ENCODE assay signal across 10 mouse cellular contexts in the genomic region with DNA sequence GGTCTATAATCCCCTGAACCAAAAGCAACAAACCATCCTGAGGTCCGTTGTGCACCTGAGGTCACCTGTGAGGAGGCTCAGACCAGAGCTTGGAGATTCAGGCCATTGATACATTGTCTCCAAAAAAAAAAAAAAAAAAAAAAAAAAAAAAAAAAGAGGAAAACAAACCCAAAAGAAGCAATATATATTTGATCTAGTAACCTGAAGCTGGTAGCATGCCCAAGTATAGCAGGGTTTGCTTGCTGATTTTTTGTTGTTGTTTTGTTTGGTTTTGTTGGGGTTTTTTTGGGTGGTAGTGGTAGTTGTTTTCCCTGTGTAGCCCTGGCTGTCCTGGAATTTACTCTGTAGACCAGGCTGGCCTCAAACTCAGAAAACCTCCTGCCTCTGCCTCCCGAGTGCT. TPM values are rescaled to one million over a fixed set of nuclear protein-coding genes. Genes with fewer than 3 reads are reported as not detected.
DNase-seq lines count a peak whose midpoint lies in the region; ATAC-seq lines count a peak whose summit lies in the region.
"Had no signal": no experiment of that assay in that cellular context is flagged by ENCODE, and none has a peak within 500 bp of the region (broad histone marks: within the 10 kb centered on the region; RNA-seq: fewer than 3 reads in every experiment).

No protein-coding gene starts in this region.

- H3K4me3 ChIP-seq in liver, embryonic 11.5 days (ENCODE audit: low read depth, low read length), result peak overlapping the region; percentile 77
- peak overlapping the region; percentile 65; the same call in 1 of the 2 replicates for H3K4me3 ChIP-seq in embryonic facial prominence, embryonic 11.5 days (ENCODE audit: low read depth, low read length)
- no peak overlapping the region for H3K4me3 ChIP-seq in hindbrain, embryonic 14.5 days (replicated peaks; ENCODE audit: low read length)
- peak overlapping the region; percentile 69 for H3K4me3 ChIP-seq in midbrain, embryonic 13.5 days (replicated peaks)

- H3K4me2 ChIP-seq in liver, embryonic 11.5 days, result peak overlapping the region; percentile 75
- peak overlapping the region; percentile 8; the same call in 1 of the 2 replicates for H3K4me2 ChIP-seq in embryonic facial prominence, embryonic 11.5 days (ENCODE audit: low read depth, low read length)
- peak overlapping the region; percentile 75 for H3K4me2 ChIP-seq in hindbrain, embryonic 14.5 days (replicated peaks)
- peak overlapping the region; percentile 77 for H3K4me2 ChIP-seq in midbrain, embryonic 13.5 days (replicated peaks)

- H3K27ac ChIP-seq in liver, embryonic 11.5 days (ENCODE audit: low read depth, low read length), result no peak overlapping the region
- H3K27ac ChIP-seq in embryonic facial prominence, embryonic 11.5 days (replicated peaks; ENCODE audit: low read depth, low read length), result no peak overlapping the region
- H3K27ac ChIP-seq in hindbrain, embryonic 14.5 days, result no peak overlapping the region
- no peak overlapping the region for H3K27ac ChIP-seq in midbrain, embryonic 13.5 days

- 79% methylated on average over 2 of the region's 2 CpGs for WGBS in liver, embryonic 11.5 days
- 68% methylated on average over 2 of the region's 2 CpGs for WGBS in embryonic facial prominence, embryonic 11.5 days
- WGBS in hindbrain, embryonic 14.5 days, result 72% methylated on average over 2 of the region's 2 CpGs
- 82% methylated on average over 2 of the region's 2 CpGs for WGBS in midbrain, embryonic 13.5 days

- H3K9me3 ChIP-seq in liver, embryonic 11.5 days (ENCODE audit: control insufficient read depth, low read length), result no peaks in the 10 kb centered on the region
- H3K9me3 ChIP-seq in embryonic facial prominence, embryonic 11.5 days (replicated peaks; ENCODE audit: control insufficient read depth, low read length), result no peaks in the 10 kb centered on the region
- H3K9me3 ChIP-seq in hindbrain, embryonic 14.5 days (ENCODE audit: control insufficient read depth, low read length), result no peaks in the 10 kb centered on the region
- no peaks in the 10 kb centered on the region for H3K9me3 ChIP-seq in midbrain, embryonic 13.5 days

- DNase-seq in liver, embryonic 11.5 days (ENCODE audit: low spot score), result no peak
- no peak for DNase-seq in liver
- DNase-seq in embryonic facial prominence, embryonic 11.5 days (ENCODE audit: low spot score), result no peak
- DNase-seq in hindbrain, embryonic 14.5 days (ENCODE audit: low spot score), result no peak
- no peak for DNase-seq in ovary, postnatal 10 days (ENCODE audit: low spot score)
- DNase-seq in adrenal gland, postnatal 36 days, result no peak
- DNase-seq in cerebellum, adult 9-11 months, result no peak
- DNase-seq: cerebellum, adult 11-12 months; thymus, adult 18-20 months had no signal

- H3K9ac ChIP-seq in liver, embryonic 11.5 days (ENCODE audit: low read depth, low read length), result peak overlapping the region; percentile 56
- no peak overlapping the region for H3K9ac ChIP-seq in embryonic facial prominence, embryonic 11.5 days (replicated peaks; ENCODE audit: low read length)
- H3K9ac ChIP-seq in hindbrain, embryonic 14.5 days, result no peak overlapping the region
- no peak overlapping the region; the same call in 1 of the 2 replicates for H3K9ac ChIP-seq in midbrain, embryonic 13.5 days (replicated peaks)

- peaks cover 15% of the 10 kb centered on the region for H3K4me1 ChIP-seq in liver, embryonic 11.5 days (replicated peaks; ENCODE audit: control insufficient read depth, insufficient read depth, low read length)
- no peaks in the 10 kb centered on the region for H3K4me1 ChIP-seq in embryonic facial prominence, embryonic 11.5 days (ENCODE audit: control insufficient read depth, insufficient read depth, low read length)
- H3K4me1 ChIP-seq in hindbrain, embryonic 14.5 days (replicated peaks; ENCODE audit: control insufficient read depth, insufficient read depth, low read length), result 0 out of 2 replicates have a peak, but pooled peaks cover 3% of the 10 kb centered on the region
- peaks cover 13% of the 10 kb centered on the region for H3K4me1 ChIP-seq in midbrain, embryonic 13.5 days (replicated peaks)

- no peak for ATAC-seq in liver, embryonic 11.5 days (replicated peaks; ENCODE audit: low FRiP score)
- ATAC-seq in embryonic facial prominence, embryonic 11.5 days (replicated peaks; ENCODE audit: insufficient number of reproducible peaks, low FRiP score, low TSS enrichment, low read depth), result no peak
- ATAC-seq in hindbrain, embryonic 14.5 days (ENCODE audit: low FRiP score), result no peak
- no peak for ATAC-seq in midbrain, embryonic 13.5 days

- no peaks in the 10 kb centered on the region for H3K27me3 ChIP-seq in liver, embryonic 11.5 days (replicated peaks; ENCODE audit: control insufficient read depth, insufficient read depth, low read length)
- no peaks in the 10 kb centered on the region for H3K27me3 ChIP-seq in embryonic facial prominence, embryonic 11.5 days (ENCODE audit: control insufficient read depth, insufficient read depth, low read length)
- H3K27me3 ChIP-seq in hindbrain, embryonic 14.5 days (ENCODE audit: control insufficient read depth, insufficient read depth, low read length), result no peaks in the 10 kb centered on the region
- H3K27me3 ChIP-seq in midbrain, embryonic 13.5 days, result no peaks in the 10 kb centered on the region

- 0 out of 2 replicates have a peak, but pooled peaks cover 5% of the 10 kb centered on the region for H3K36me3 ChIP-seq in liver, embryonic 11.5 days (ENCODE audit: control insufficient read depth, insufficient read depth, low read length)
- no peaks in the 10 kb centered on the region for H3K36me3 ChIP-seq in embryonic facial prominence, embryonic 11.5 days (replicated peaks; ENCODE audit: control insufficient read depth, insufficient read depth, low read depth, low read length)
- no peaks in the 10 kb centered on the region for H3K36me3 ChIP-seq in hindbrain, embryonic 14.5 days (replicated peaks; ENCODE audit: control insufficient read depth, insufficient read depth)
- H3K36me3 ChIP-seq in midbrain, embryonic 13.5 days, result peaks cover 11% of the 10 kb centered on the region; the same call in 1 of the 2 replicates

RNA-seq across cellular contexts. Expression of gene Kifc5b, which starts 1.5 kb away (rescaled TPM):
- polyA plus RNA-seq in liver, embryonic 11.5 days (2014; fragmentation: Nextera tagmentation; extraction: Ambion mirVana), result 8.6 and 8.7 TPM in 2 replicates
- 3.9 and 5.6 TPM in 2 replicates for polyA plus RNA-seq in embryonic facial prominence, embryonic 11.5 days (2014; fragmentation: Nextera tagmentation; extraction: Ambion mirVana)
- 0.90 and 2.1 TPM in 2 replicates for polyA plus RNA-seq in hindbrain, embryonic 14.5 days (2014; fragmentation: Nextera tagmentation; extraction: Ambion mirVana)
- polyA plus RNA-seq in midbrain, embryonic 13.5 days (2015; fragmentation: Nextera tagmentation; extraction: Ambion mirVana), result 4.2 and 4.4 TPM in 2 replicates
- total RNA-seq in adrenal gland, postnatal 36 days (2021), result 1 to 10 TPM; 1.7 to 1.9 TPM

RNA-seq across cellular contexts. Expression of gene Phf1, which starts 14.5 kb away (rescaled TPM):
- polyA plus RNA-seq in liver, embryonic 11.5 days (2014; fragmentation: Nextera tagmentation; extraction: Ambion mirVana), result 3.2 and 3.4 TPM in 2 replicates
- polyA plus RNA-seq in embryonic facial prominence, embryonic 11.5 days (2014; fragmentation: Nextera tagmentation; extraction: Ambion mirVana), result 3.7 TPM in 2 replicates
- polyA plus RNA-seq in hindbrain, embryonic 14.5 days (2014; fragmentation: Nextera tagmentation; extraction: Ambion mirVana), result 20.6 and 23.3 TPM in 2 replicates
- polyA plus RNA-seq in midbrain, embryonic 13.5 days (2015; fragmentation: Nextera tagmentation; extraction: Ambion mirVana), result 13.6 and 17.7 TPM in 2 replicates
- total RNA-seq in adrenal gland, postnatal 36 days (2021), result 10 to 100 TPM; 34.2 to 37.9 TPM

RNA-seq across cellular contexts. Expression of gene Cuta, which starts 21.0 kb away (rescaled TPM):
- 159 and 171 TPM in 2 replicates for polyA plus RNA-seq in liver, embryonic 11.5 days (2014; fragmentation: Nextera tagmentation; extraction: Ambion mirVana)
- 153 and 163 TPM in 2 replicates for polyA plus RNA-seq in embryonic facial prominence, embryonic 11.5 days (2014; fragmentation: Nextera tagmentation; extraction: Ambion mirVana)
- polyA plus RNA-seq in hindbrain, embryonic 14.5 days (2014; fragmentation: Nextera tagmentation; extraction: Ambion mirVana), result 112 and 113 TPM in 2 replicates
- 145 and 148 TPM in 2 replicates for polyA plus RNA-seq in midbrain, embryonic 13.5 days (2015; fragmentation: Nextera tagmentation; extraction: Ambion mirVana)
- total RNA-seq in adrenal gland, postnatal 36 days (2021), result 100 to 1,000 TPM; 129 to 165 TPM

RNA-seq across cellular contexts. Expression of gene Syngap1, which starts 22.7 kb away (rescaled TPM):
- 1.4 and 1.6 TPM in 2 replicates for polyA plus RNA-seq in liver, embryonic 11.5 days (2014; fragmentation: Nextera tagmentation; extraction: Ambion mirVana)
- polyA plus RNA-seq in embryonic facial prominence, embryonic 11.5 days (2014; fragmentation: Nextera tagmentation; extraction: Ambion mirVana), result 2.3 and 2.8 TPM in 2 replicates
- 4.3 and 5.0 TPM in 2 replicates for polyA plus RNA-seq in hindbrain, embryonic 14.5 days (2014; fragmentation: Nextera tagmentation; extraction: Ambion mirVana)
- polyA plus RNA-seq in midbrain, embryonic 13.5 days (2015; fragmentation: Nextera tagmentation; extraction: Ambion mirVana), result 5.0 and 6.2 TPM in 2 replicates
- total RNA-seq in adrenal gland, postnatal 36 days (2021), result 10 to 100 TPM; 11.4 to 18.6 TPM

RNA-seq across cellular contexts. Expression of gene Zbtb9, which starts 54.6 kb away (rescaled TPM):
- 9.7 and 9.9 TPM in 2 replicates for polyA plus RNA-seq in liver, embryonic 11.5 days (2014; fragmentation: Nextera tagmentation; extraction: Ambion mirVana)
- polyA plus RNA-seq in embryonic facial prominence, embryonic 11.5 days (2014; fragmentation: Nextera tagmentation; extraction: Ambion mirVana), result 10.1 and 11.9 TPM in 2 replicates
- 9.7 and 11.1 TPM in 2 replicates for polyA plus RNA-seq in hindbrain, embryonic 14.5 days (2014; fragmentation: Nextera tagmentation; extraction: Ambion mirVana)
- polyA plus RNA-seq in midbrain, embryonic 13.5 days (2015; fragmentation: Nextera tagmentation; extraction: Ambion mirVana), result 18.9 and 20.8 TPM in 2 replicates
- 10 to 100 TPM in 1 of 2 experiments, 1 to 10 TPM in 1; 9.9 to 10.5 TPM for total RNA-seq in adrenal gland, postnatal 36 days (2021)

Comparison
In these comparisons a context has a peak if more than half of its experiments do, and no peak if none do; other contexts are left out.
1. H3K4me2 ChIP-seq: peak in every context shown above with its lines; median percentile 77 in midbrain, embryonic 13.5 days; 75 in liver, embryonic 11.5 days; 75 in hindbrain, embryonic 14.5 days; 8 in embryonic facial prominence, embryonic 11.5 days.